Mouse (Mus musculus) megakaryocyte-erythroid progenitor cell, adult 5 weeks (primary cell): ENCODE data around the gene Grsf1. TPM values are rescaled to one million over a fixed set of nuclear protein-coding genes. Genes with fewer than 3 reads are reported as not detected.

ENCODE experiments used
- polyA plus RNA-seq: library from polyadenylated mRNA; stranded (reverse); fragments of >175 nt; gene quantifications from 2 replicates; pipeline ENCODE4 v1.2.3, GENCODE M21; 2012

The Grsf1 gene
- 36.6 and 40.7 TPM in 2 replicates for polyA plus RNA-seq

DNA sequence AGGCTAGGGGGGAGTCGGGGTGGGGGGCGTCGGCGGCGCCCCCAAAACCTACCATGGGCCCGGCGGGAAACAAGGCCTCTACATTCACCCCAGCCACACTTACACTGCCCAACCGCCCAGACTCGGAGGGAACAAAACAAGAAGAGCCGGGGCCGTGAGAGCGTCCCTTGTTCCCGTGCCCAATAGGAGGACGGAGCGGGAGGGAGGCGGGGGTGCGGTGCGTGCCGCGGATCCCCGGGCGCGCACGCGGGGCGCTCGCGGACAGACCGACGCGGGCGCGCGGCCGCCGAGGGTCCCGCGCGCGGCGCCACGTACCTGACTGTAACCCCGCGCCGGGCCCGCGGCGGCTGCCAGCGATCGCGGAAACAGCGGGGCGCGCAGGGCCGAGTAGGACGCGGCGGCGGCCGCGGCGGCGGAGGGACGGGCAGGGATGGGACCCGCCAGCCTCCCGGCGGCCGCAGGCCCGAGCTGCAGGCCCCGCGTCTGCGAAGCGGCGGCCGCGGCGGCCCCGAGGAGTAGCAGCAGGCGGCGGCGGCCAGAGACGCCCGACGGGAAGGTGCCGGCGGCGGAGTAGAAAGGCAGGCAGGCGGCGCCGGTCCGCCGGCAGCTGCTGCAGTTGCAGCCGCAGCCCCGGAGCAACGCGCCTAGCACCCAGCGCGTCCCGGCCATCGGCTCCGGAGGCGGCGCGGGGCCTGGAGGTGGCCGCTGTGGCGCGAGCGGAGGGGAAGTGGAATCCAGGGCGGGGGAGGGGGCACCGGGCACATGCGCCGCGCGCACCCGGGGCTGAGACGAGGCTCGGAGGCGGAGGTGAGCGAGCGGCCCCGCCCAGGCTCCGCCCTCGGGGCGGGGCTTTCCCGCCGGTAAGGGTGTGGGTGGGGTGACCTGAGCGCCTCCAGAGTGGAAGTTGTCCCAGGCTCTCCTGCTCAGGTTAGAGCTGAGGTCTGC lies at the start of gene Grsf1:
Gene Grsf1, minus strand, starts transcription at position 729 of the 945 bp plus-strand sequence.

DNA sequence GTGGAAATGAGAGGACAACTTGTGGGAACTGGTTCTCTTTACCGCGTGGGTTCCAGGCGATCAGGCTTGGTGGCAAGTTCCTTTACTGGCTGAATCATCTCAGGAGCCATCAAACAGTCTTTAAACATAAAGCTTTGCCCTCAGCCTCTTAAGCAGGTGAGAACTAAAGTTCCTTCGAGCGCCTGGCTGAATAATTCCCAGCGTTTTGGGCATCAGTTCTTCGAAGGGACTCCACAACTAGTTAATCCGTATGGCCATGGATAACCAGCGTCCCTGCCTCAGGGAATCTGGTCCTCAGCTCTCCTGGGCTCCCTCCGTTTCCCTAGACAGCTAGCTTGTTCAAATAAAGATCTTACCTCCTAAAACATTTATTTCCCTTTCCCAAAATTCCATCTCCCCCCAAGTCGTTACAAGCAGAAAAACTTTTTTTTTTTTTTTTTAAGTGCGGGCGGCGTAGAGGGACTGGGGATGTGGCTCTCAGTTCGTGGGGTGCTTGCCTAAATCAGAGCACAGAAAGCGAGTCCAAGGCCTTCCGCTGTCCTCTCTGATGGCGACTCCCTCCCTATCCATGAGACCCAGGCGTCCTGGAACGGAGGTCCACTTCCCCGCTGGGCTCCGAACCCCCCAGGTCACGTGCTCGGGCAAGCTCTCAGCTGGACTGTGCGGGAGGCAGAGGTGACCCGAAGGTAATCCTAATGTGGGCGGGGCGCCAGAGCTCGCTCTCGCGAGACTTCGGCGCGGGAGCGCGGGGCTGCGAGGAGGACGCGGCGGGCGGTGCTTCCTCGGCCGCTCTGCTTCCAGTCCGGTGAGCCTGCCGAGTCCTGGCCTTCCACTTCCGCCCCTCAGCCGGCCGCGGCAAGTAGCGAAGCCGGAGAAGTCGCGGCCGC lies 44.4 kb upstream of the Grsf1 start, which contains the start of gene Mob1b:
Gene Mob1b, plus strand, starts transcription at position 740 of the 887 bp plus-strand sequence.

Other genes starting within 250 kb of the Grsf1 start
- gene Ambn, start 220.2 kb downstream of the Grsf1 start, polyA plus RNA-seq: not detected in 2 replicates
- gene Enam, start 188.2 kb downstream of the Grsf1 start, polyA plus RNA-seq: not detected in 2 replicates
- gene Jchain, start 148.3 kb downstream of the Grsf1 start, polyA plus RNA-seq: 0.04 and 0.11 TPM in 2 replicates
- gene Utp3, start 121.7 kb downstream of the Grsf1 start, polyA plus RNA-seq: 67.1 and 82.5 TPM in 2 replicates
- 3.3 and 3.8 TPM in 2 replicates for gene Rufy3, start 111.1 kb downstream of the Grsf1 start, polyA plus RNA-seq
- 13.3 and 14.7 TPM in 2 replicates for gene Mob1b, start 44.7 kb upstream of the Grsf1 start, polyA plus RNA-seq
- 6.6 and 8.1 TPM in 2 replicates for gene Dck, start 88.8 kb upstream of the Grsf1 start, polyA plus RNA-seq
- 0.09 and 0.14 TPM in 2 replicates for gene Slc4a4, start 210.6 kb upstream of the Grsf1 start, polyA plus RNA-seq